In the genomic region with DNA sequence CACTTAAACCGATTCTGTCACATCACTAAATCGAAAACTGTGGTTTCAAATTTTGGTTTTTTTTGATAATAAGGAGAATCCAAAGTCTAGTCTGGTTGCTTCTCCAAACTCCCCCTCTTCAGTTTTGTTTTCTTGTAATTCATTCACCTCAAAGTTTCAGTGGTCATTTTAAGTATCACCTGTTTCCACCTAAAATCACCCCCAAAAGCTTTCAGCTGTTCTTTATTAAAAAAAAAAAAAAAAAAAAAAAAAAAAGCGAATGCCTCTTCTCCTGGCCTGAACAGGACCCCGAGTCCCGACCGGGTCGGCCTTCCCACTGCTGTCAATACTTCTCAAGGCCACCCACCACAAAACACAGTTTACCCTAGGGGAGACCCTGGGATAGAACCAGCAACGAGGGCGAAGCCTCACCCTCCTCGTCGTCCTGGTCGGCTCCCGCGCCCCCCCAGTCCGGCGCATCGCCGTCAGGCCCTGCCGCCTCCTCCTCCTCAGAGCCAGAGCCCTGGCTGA, we compare ENCODE assay signal across 8 mouse cellular contexts. TPM values are rescaled to one million over a fixed set of nuclear protein-coding genes. Genes with fewer than 3 reads are reported as not detected.
A peak's percentile ranks its signal among the peaks of the same experiment; 100 is the strongest.
DNase-seq lines count a peak whose midpoint lies in the region; ATAC-seq and TF ChIP-seq lines count a peak whose summit lies in the region.

No protein-coding gene starts in this region.

- peaks cover 25% of the 10 kb centered on the region for H3K36me3 ChIP-seq in kidney, embryonic 16.5 days (ENCODE audit: insufficient read depth, low read length)
- peaks cover 27% of the 10 kb centered on the region; the same call in 1 of the 2 replicates for H3K36me3 ChIP-seq in hindbrain, postnatal 0 days (ENCODE audit: insufficient read depth, low read length)
- H3K36me3 ChIP-seq in midbrain, postnatal 0 days (ENCODE audit: insufficient read depth, low read length) = peaks cover 24% of the 10 kb centered on the region

- peak overlapping the region; percentile 71 for H3K4me2 ChIP-seq in kidney, embryonic 16.5 days (replicated peaks; ENCODE audit: low read depth, low read length)
- H3K4me2 ChIP-seq in hindbrain, postnatal 0 days (ENCODE audit: low read depth, low read length) = peak overlapping the region; percentile 59
- peak overlapping the region; percentile 62 for H3K4me2 ChIP-seq in midbrain, postnatal 0 days (ENCODE audit: low read depth, low read length, poor library complexity, severe bottlenecking)

- H3K9ac ChIP-seq in kidney, embryonic 16.5 days (replicated peaks; ENCODE audit: low read length) = peak overlapping the region; percentile 96
- H3K9ac ChIP-seq in hindbrain, postnatal 0 days (replicated peaks; ENCODE audit: low read length) = peak overlapping the region; percentile 87
- H3K9ac ChIP-seq in midbrain, postnatal 0 days (replicated peaks; ENCODE audit: low read length, poor library complexity, severe bottlenecking) = peak overlapping the region; percentile 91

- no peaks in the 10 kb centered on the region for H3K27me3 ChIP-seq in kidney, embryonic 16.5 days (ENCODE audit: insufficient read depth, low read length)
- no peaks in the 10 kb centered on the region for H3K27me3 ChIP-seq in hindbrain, postnatal 0 days (ENCODE audit: insufficient read depth, low read length)
- H3K27me3 ChIP-seq in midbrain, postnatal 0 days (ENCODE audit: insufficient read depth, low read length) = no peaks in the 10 kb centered on the region

- H3K4me1 ChIP-seq in kidney, embryonic 16.5 days (ENCODE audit: insufficient read depth, low read length) = peaks cover 20% of the 10 kb centered on the region
- peaks cover 2% of the 10 kb centered on the region; the same call in 1 of the 2 replicates for H3K4me1 ChIP-seq in brown adipose tissue, adult 24 weeks (ENCODE audit: control insufficient read depth, insufficient read depth, insufficient read length, low read length)
- H3K4me1 ChIP-seq in hindbrain, postnatal 0 days (ENCODE audit: insufficient read depth, low read length) = peaks cover 4% of the 10 kb centered on the region; the same call in 1 of the 2 replicates
- H3K4me1 ChIP-seq in midbrain, postnatal 0 days (ENCODE audit: insufficient read depth, low read length) = peaks cover 7% of the 10 kb centered on the region

- H3K9me3 ChIP-seq in kidney, embryonic 16.5 days (ENCODE audit: low read length) = no peaks in the 10 kb centered on the region
- H3K9me3 ChIP-seq in hindbrain, postnatal 0 days (ENCODE audit: low read length) = no peaks in the 10 kb centered on the region
- H3K9me3 ChIP-seq in midbrain, postnatal 0 days (ENCODE audit: low read length) = no peaks in the 10 kb centered on the region

- no peak for TF ChIP-seq CTCF in hindbrain, postnatal 0 days (IDR thresholded peaks at IDR 0.05; ENCODE audit: low read depth)
- TF ChIP-seq CTCF in midbrain, postnatal 0 days (IDR thresholded peaks at IDR 0.05) = no peak

- H3K4me3 ChIP-seq in kidney, embryonic 16.5 days (ENCODE audit: low read length) = peak overlapping the region; percentile 96
- H3K4me3 ChIP-seq in brown adipose tissue, adult 24 weeks (ENCODE audit: insufficient read depth, low read depth, low read length) = peak overlapping the region; percentile 89
- peak overlapping the region; percentile 95 for H3K4me3 ChIP-seq in hindbrain, postnatal 0 days (ENCODE audit: low read length)
- H3K4me3 ChIP-seq in midbrain, postnatal 0 days (ENCODE audit: low read depth, low read length) = peak overlapping the region; percentile 75

- ATAC-seq in kidney, embryonic 16.5 days (ENCODE audit: low FRiP score, low TSS enrichment) = no peak; the same call in 1 of the 2 replicates
- no peak; the same call in 1 of the 2 replicates for ATAC-seq in hindbrain, postnatal 0 days
- no peak; the same call in 1 of the 2 replicates for ATAC-seq in midbrain, postnatal 0 days (ENCODE audit: low FRiP score)

- peak overlapping the region; percentile 88 for H3K27ac ChIP-seq in kidney, embryonic 16.5 days (ENCODE audit: low read length)
- peak overlapping the region; percentile 72 for H3K27ac ChIP-seq in brown adipose tissue, adult 24 weeks (replicated peaks; ENCODE audit: low read depth, low read length)
- peak overlapping the region; percentile 94 for H3K27ac ChIP-seq in hindbrain, postnatal 0 days
- peak overlapping the region; percentile 86 for H3K27ac ChIP-seq in midbrain, postnatal 0 days (ENCODE audit: low read depth, low read length)

- DNase-seq in kidney, adult 11 months = no peak
- no peak for DNase-seq in hindbrain, postnatal 0 days (ENCODE audit: low spot score)
- no peak for DNase-seq in midbrain, postnatal 0 days (ENCODE audit: low spot score)
- no peak for DNase-seq in thymus, postnatal 0 days (ENCODE audit: low spot score)
- no peak for DNase-seq in left cerebral cortex, adult 18-20 months (ENCODE audit: low spot score in 2 of 2)
- no peak for DNase-seq in urinary bladder, postnatal 10 days (ENCODE audit: low spot score)

- 8% methylated on average over 19 of the region's 19 CpGs for WGBS in kidney, embryonic 16.5 days
- WGBS in hindbrain, postnatal 0 days = 9% methylated on average over 19 of the region's 19 CpGs
- WGBS in midbrain, postnatal 0 days = 9% methylated on average over 19 of the region's 19 CpGs

RNA-seq across cellular contexts. Expression of a gene that starts 0.5 kb away (rescaled TPM):
- polyA plus RNA-seq in kidney, embryonic 16.5 days (2015; fragmentation: Nextera tagmentation; extraction: Ambion mirVana) = 29.6 and 37.0 TPM in 2 replicates
- polyA plus RNA-seq in brown adipose tissue, adult 24 weeks (2012; ENCODE audit: insufficient read depth, insufficient read length, missing spikeins) = 25.8 and 28.0 TPM in 2 replicates
- total RNA-seq in hindbrain, postnatal 0 days (2014; rRNA removed) = 21.9 and 28.8 TPM in 2 replicates
- 19.0 and 22.1 TPM in 2 replicates for polyA plus RNA-seq in hindbrain, postnatal 0 days (2015; fragmentation: Nextera tagmentation; extraction: Ambion mirVana)
- 28.6 and 28.8 TPM in 2 replicates for total RNA-seq in midbrain, postnatal 0 days (2014; rRNA removed)
- 19.4 and 24.6 TPM in 2 replicates for polyA plus RNA-seq in midbrain, postnatal 0 days (2015; fragmentation: Nextera tagmentation; extraction: Ambion mirVana)
- 41.2 and 41.4 TPM in 2 replicates for polyA plus RNA-seq in thymus, postnatal 0 days (2015; fragmentation: Nextera tagmentation; extraction: Ambion mirVana)
- total RNA-seq in left cerebral cortex, adult 18-20 months (2021) = 10 to 100 TPM; 33.0 to 35.4 TPM

RNA-seq across cellular contexts. Expression of a gene that starts 26.8 kb away (rescaled TPM):
- polyA plus RNA-seq in kidney, embryonic 16.5 days (2015; fragmentation: Nextera tagmentation; extraction: Ambion mirVana) = 67.1 and 80.0 TPM in 2 replicates
- 41.7 and 53.1 TPM in 2 replicates for polyA plus RNA-seq in brown adipose tissue, adult 24 weeks (2012; ENCODE audit: insufficient read depth, insufficient read length, missing spikeins)
- total RNA-seq in hindbrain, postnatal 0 days (2014; rRNA removed) = 34.6 and 72.7 TPM in 2 replicates
- polyA plus RNA-seq in hindbrain, postnatal 0 days (2015; fragmentation: Nextera tagmentation; extraction: Ambion mirVana) = 46.3 and 54.9 TPM in 2 replicates
- 46.0 and 50.1 TPM in 2 replicates for total RNA-seq in midbrain, postnatal 0 days (2014; rRNA removed)
- polyA plus RNA-seq in midbrain, postnatal 0 days (2015; fragmentation: Nextera tagmentation; extraction: Ambion mirVana) = 45.5 and 49.1 TPM in 2 replicates
- 77.6 and 79.2 TPM in 2 replicates for polyA plus RNA-seq in thymus, postnatal 0 days (2015; fragmentation: Nextera tagmentation; extraction: Ambion mirVana)
- 10 to 100 TPM; 21.7 to 36.3 TPM for total RNA-seq in left cerebral cortex, adult 18-20 months (2021)

RNA-seq across cellular contexts. Expression of a gene that starts 27.1 kb away (rescaled TPM):
- polyA plus RNA-seq in kidney, embryonic 16.5 days (2015; fragmentation: Nextera tagmentation; extraction: Ambion mirVana) = 26.8 and 29.4 TPM in 2 replicates
- 370 and 448 TPM in 2 replicates for polyA plus RNA-seq in brown adipose tissue, adult 24 weeks (2012; ENCODE audit: insufficient read depth, insufficient read length, missing spikeins)
- total RNA-seq in hindbrain, postnatal 0 days (2014; rRNA removed) = 11.0 and 11.1 TPM in 2 replicates
- 14.8 and 15.7 TPM in 2 replicates for polyA plus RNA-seq in hindbrain, postnatal 0 days (2015; fragmentation: Nextera tagmentation; extraction: Ambion mirVana)
- total RNA-seq in midbrain, postnatal 0 days (2014; rRNA removed) = 16.4 and 16.7 TPM in 2 replicates
- polyA plus RNA-seq in midbrain, postnatal 0 days (2015; fragmentation: Nextera tagmentation; extraction: Ambion mirVana) = 11.6 and 14.8 TPM in 2 replicates
- polyA plus RNA-seq in thymus, postnatal 0 days (2015; fragmentation: Nextera tagmentation; extraction: Ambion mirVana) = 4.3 and 4.8 TPM in 2 replicates
- 10 to 100 TPM; 15.1 to 18.3 TPM for total RNA-seq in left cerebral cortex, adult 18-20 months (2021)

RNA-seq across cellular contexts. Expression of a gene that starts 40.3 kb away (rescaled TPM):
- 7.9 and 8.7 TPM in 2 replicates for polyA plus RNA-seq in kidney, embryonic 16.5 days (2015; fragmentation: Nextera tagmentation; extraction: Ambion mirVana)
- polyA plus RNA-seq in brown adipose tissue, adult 24 weeks (2012; ENCODE audit: insufficient read depth, insufficient read length, missing spikeins) = not detected in 2 replicates
- total RNA-seq in hindbrain, postnatal 0 days (2014; rRNA removed) = 31.4 and 36.0 TPM in 2 replicates
- polyA plus RNA-seq in hindbrain, postnatal 0 days (2015; fragmentation: Nextera tagmentation; extraction: Ambion mirVana) = 27.4 and 27.9 TPM in 2 replicates
- total RNA-seq in midbrain, postnatal 0 days (2014; rRNA removed) = 37.4 and 43.4 TPM in 2 replicates
- polyA plus RNA-seq in midbrain, postnatal 0 days (2015; fragmentation: Nextera tagmentation; extraction: Ambion mirVana) = 30.6 and 37.2 TPM in 2 replicates
- polyA plus RNA-seq in thymus, postnatal 0 days (2015; fragmentation: Nextera tagmentation; extraction: Ambion mirVana) = 0.60 and 0.65 TPM in 2 replicates
- total RNA-seq in left cerebral cortex, adult 18-20 months (2021) = 10 to 100 TPM in 1 of 2 experiments, 1 to 10 TPM in 1; 9.9 to 11.4 TPM

Comparison
In these comparisons a context has a peak if more than half of its experiments do, and no peak if none do; other contexts are left out.
1. RNA of a gene that starts 27.1 kb away (polyA plus RNA-seq): 370 to 448 TPM in brown adipose tissue, adult 24 weeks; 26.8 to 29.4 TPM in kidney, embryonic 16.5 days, 11.6 to 14.8 TPM in midbrain, postnatal 0 days, 14.8 to 15.7 TPM in hindbrain, postnatal 0 days and 4.3 to 4.8 TPM in thymus, postnatal 0 days; every median in the first group is over 10 times any median in the second.
2. Peak in every context shown above with its lines, with median percentiles within 50 percentile points of each other: H3K27ac ChIP-seq, H3K4me2 ChIP-seq, H3K4me3 ChIP-seq and H3K9ac ChIP-seq.